Mouse (Mus musculus) skeletal muscle tissue, adult 2 months (tissue): ENCODE data around the gene Arrb2.
"Not testable (repeated sequence)": the region's sequence is repeated elsewhere in the genome, so short reads cannot be mapped to it uniquely, and the experiment has no call there.

Source experiments
- DNase-seq: peaks from one replicate; pipeline ENCODE4 v3.0.0-alpha.2; 2012; ENCODE audit warnings: low read depth, low spot score

The Arrb2 gene

GRCm38 (mm10) chr11:70432048-70432894, at the start of gene Arrb2:
Arrb2 (plus strand) TSS chr11:70432635.
- peak; percentile 96 for DNase-seq

DNA sequence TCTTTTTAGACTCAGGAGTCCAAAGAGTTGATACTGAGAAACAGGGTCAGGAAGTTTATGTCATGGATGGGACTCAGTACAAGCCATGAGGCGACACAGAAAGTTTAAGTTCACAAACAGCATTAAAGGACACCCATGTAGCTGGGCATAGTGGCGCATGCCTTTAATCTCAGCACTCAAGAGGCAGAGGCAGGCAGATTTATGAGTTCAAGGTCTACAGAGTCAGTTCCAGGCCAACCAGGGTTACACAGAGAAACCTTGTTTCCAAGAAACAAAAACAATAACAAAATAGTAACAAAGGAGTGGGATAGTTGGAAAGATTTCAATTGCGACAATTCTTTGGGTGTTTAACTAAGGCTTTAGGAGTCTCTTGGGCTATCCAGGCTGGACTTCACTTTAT, 48.3 kb upstream of the Arrb2 start:
- DNase-seq: no peak

GRCm38 (mm10) chr11:70387436-70387835, 45.0 kb upstream of the Arrb2 start:
- DNase-seq: no peak

GRCm38 (mm10) chr11:70389421-70389820, 43.0 kb upstream of the Arrb2 start:
- DNase-seq: no peak

GRCm38 (mm10) chr11:70403598-70403997, 28.8 kb upstream of the Arrb2 start:
- DNase-seq: no peak

DNA sequence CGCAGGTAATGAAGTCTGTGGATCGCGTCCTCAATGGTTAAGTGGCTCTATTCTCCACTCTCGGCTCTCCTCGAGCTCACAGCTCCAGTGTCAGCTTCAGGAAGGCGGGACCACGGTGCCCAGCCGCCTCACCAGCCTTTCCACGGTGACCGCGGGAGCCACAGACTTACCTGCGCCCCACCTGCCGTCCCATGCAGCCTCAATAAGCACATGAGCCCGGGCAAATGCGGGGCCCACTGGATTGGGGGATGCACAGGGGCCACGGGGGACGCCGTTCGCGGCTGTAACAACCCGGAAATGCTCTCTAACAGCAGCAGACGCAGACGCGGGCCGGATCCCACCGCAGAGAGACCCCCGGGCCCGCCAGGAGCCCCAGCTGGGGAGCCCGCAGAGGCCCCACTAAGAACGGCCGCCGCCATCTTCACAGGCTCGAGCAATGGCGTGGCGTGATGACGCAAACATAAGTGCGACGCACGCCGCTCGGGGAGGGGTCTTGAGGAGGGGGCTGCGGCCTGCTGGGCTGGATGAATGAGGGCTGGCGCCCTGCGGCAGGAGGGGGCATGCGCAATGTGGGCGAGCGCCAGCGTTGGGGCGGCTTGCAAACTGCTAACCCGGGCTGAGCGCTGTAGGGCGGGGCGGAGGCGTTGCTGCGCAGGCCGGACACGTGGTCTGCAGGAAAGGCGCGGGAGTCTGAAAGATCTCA, 22.7 kb upstream of the Arrb2 start, which contains the start of gene Pelp1:
Gene Pelp1, minus strand, starts transcription at position 438 of the 703 bp plus-strand sequence.
- DNase-seq: peak; percentile 62

- no peak for DNase-seq
These were observed 22.2 kb upstream of the Arrb2 start for GRCm38 (mm10) chr11:70410297-70410643.

DNA sequence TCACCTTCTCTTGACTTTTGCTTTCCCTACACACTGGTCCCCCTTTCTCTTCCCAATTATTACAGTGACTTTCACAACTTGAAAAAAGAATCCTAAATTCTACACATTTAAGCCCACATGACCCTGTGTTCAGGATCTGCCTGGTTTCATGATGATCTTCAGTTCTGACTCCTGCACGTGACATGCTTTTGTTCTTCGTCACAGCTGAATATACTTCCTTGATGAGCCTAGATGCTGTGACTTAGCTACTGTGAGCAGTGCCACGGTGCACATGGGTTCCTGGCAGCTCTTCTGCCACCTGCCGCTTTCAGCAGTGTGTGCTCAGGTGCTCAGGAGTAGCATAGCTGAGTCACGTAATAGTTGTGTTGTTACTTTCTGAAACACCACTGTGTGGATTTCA, 19.8 kb upstream of the Arrb2 start:
- DNase-seq: no peak

DNA sequence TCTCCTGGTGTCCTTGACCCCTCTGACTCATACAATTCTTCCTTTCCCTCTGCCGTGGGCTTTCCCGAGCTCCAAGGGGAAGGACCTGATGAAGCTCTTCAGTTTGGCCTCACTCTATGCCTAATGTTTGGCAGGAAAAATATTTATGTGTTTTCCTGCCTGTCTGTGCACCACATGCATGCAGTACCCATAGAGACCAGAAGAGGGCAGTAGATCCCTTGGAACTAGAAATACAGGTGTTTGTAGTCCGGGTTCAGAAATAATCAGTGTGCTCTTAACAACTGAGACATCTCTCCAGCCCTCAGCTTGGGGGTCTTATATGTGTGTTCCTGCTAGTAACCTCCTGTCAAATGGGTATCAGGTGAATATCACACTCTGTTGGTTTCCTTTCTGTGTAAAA, 18.5 kb upstream of the Arrb2 start:
- peak; percentile 43 for DNase-seq

- no peak for DNase-seq
These were observed 14.2 kb upstream of the Arrb2 start for GRCm38 (mm10) chr11:70418199-70418598.

DNA sequence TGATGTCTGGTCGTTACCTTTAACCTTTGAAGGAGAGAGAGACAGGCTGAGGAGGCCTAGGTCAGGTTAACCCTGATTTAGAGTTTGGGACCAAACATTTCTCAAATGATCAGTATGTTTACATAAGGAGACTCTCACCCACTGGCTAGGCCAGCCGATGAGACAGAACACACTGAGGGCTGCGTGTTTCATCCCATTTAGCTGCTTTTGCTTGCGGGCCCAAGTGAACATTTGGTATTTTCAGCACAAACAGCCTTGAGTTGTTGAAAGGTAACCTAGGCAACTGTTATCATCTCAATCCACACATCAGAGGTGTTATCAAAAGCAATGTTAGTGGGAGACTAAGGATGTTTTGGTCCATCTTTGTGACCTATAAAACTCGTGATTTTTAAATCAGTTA, 12.9 kb upstream of the Arrb2 start:
- DNase-seq: no peak

DNA sequence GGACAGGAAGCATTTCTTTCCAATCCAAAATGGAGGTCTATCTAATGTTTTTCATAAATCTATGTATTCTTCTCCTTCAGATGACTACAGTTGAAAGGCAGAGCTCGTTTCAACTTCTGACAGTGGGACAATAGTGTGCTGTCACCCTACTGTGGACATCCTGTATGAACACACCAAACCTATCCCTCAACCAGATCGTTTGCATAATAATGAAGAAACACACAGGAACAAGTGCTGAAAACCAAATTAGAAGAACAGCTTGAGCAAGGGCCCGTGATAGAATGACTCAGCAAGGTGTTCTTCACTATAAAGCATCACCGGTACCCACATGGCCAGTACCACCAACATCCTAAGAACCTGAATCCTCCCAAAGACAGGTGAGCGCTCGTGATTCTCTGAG, 5.8 kb upstream of the Arrb2 start:
- not testable (repeated sequence) for DNase-seq

DNA sequence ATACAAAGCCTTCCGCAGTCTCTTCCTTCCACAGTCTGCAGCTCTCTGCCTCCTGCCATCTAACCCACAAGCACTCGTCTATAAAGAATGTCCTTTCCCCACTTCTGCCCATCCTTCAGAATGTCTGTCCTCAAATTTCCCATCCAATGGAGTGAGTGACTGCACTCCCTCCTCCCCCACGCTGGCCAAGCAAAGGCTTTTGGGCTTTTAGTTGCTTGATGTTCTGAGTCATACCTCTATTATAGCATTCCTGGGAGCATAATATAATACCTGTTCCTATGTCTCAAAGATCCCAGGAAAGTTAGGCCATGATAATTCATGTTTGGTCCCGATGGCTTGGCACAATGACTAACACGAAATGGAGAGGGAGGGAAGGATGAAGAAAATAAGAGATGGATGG, 861 bp upstream of the Arrb2 start:
- no peak for DNase-seq

DNA sequence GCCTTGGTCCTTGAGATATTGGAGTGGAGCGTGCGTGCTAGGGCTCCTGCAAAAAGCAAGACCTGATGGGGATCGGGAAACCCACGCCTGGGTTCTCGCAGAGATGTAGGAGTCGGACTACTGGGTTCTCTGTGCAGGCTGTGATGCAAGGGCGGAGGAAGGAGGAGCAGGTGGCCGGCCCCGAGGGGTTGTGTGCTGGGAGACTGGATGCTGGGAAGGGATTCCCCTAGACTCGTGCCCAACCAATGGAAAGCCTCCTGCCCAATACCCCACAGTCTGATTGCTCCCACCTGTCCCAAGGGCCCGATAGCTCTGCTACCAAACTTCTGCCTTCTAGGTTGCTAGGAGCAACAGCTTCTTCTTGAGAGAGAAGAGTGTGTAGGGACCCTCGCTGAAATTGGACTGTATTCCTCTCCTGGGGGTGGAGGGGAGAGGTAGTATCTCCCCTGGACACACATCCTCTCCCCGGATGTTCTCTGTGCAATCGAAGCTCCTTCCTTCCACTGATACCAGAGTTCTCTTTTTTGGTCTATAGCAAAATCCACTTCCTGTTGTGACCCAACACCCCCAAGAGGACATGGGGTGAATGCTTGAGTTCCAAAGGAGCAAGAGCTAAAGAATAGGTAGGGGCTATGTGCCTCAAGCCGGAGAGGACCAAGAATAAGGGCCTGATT, 597 bp downstream of the Arrb2 start:
- DNase-seq: no peak

- DNase-seq: peak; percentile 43
These were observed 1.1 kb downstream of the Arrb2 start for GRCm38 (mm10) chr11:70433569-70433943.

DNA sequence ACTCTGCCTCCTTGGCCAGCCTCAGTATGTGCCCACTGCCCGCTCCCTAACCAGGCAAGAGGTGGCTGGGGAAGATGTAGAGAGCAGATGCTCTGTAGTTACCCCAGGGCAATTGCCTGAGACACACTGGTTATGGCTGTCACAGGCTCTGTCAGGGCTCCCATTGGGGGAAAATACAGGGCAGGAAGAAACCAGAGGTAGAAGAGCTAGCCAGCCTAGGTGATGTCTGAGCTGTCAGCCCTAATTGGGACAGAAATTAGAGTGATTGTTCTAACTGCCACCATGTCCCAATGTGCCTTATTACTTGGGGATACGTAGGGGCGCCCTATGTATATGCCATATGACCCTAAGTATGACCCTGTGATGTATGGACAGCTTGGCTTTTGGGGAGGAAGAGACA, 1.5 kb downstream of the Arrb2 start:
- no peak for DNase-seq

DNA sequence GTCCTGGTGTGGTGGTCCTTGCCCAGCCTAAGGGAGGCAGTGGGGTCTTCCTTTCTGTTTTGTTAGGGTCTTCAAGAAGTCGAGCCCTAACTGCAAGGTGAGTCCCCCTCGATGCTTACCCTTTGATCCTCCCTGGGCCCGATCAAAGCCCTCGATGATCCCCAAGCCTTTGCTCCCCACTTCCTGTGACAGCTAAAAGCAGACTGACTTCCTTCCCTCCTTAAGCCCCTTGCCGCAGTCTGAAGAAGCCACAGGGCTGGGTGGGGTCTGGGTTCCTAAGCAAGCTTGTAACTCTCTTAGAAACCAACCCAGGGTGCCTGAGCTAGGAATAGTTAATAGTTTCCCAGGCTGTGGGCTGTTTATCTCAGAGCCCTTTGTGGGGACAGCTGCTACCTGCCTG, 3.0 kb downstream of the Arrb2 start:
- no peak for DNase-seq

- no peak for DNase-seq
These were observed 5.0 kb downstream of the Arrb2 start for GRCm38 (mm10) chr11:70437426-70437825.

DNA sequence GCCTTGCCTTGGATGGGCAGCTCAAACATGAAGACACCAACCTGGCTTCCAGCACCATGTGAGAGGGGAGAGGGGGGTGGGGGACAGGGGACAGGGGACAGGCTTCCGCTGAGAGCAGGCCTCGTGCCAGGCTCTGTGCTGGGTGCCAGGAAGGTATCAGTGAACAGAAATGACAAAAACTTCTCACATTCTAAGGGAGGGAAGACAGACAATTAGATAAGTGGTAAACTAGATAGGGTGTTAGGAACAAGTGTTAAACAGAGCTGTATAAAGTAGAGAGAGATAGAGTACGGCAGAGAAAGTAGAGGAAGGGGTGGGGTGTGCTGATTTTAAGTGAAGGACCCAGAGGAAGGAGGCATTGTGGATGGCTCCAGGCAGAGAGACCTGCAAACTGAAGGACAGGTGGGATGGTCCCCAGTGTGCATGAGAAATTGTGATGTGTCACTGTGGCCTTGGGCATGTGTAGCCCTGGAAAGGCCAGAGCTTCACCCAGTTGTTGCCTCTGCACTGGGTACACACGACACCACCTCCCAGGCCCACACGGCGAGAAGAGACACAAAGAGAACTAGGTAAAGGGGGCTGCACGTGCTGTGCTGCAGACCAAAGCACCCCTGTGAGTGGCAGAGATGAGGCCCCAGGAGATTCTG, 6.4 kb downstream of the Arrb2 start:
- no peak for DNase-seq

DNA sequence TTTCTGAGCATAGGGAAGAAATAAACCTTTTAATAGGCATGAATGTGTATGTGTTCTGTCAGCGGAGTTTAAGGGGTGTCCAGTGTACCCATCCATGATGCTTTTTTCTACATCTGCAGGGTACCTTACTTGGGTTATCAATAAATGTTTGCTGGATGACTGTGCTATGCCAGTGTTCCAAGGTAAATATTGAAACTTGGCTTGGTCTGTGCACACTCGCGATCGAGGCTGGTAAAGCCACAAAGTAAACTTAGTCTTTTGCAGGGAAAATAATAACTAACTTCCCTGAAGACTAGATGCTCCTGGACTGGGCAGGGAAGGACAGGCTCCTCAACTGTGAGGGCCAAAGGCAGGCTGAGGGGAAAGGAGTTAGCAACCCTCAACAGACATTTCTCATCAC, 8.2 kb downstream of the Arrb2 start:
- DNase-seq: no peak

DNA sequence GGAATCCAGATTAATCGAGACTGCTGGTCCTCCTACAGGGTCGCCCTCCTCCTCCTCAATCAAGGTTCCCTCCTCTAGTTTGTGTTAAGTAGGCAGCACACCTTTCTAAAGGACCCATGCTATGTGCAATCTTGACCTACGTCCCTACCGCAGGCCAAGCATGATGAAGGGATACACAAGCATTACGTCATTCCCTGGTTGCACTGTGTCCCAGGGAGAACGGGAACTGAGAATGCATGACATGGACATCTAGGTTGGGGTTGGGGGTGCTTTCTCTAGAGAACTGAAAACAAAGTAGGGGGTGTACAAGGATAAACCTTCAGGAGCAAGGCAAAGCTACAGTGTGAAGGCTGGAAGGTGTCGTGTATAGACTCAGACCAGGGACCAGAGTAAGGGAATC, 9.4 kb downstream of the Arrb2 start:
- no peak for DNase-seq

- no peak for DNase-seq
These were observed 11.5 kb downstream of the Arrb2 start for GRCm38 (mm10) chr11:70443964-70444363.
